Mouse (Mus musculus) spleen, adult 2 months (tissue): ENCODE results near the gene Nup98.

ENCODE experiments used
- CTCF ChIP-seq: fragments of 200-500 bp; IDR thresholded peaks from 2 replicates; pipeline ENCODE4 v1.5.1; 2011; ENCODE audit warnings: mild to moderate bottlenecking, inconsistent platforms; ENCODE audit not compliant: insufficient read depth, insufficient read length, insufficient replicate concordance; ENCODE audit errors: extremely low read depth
- POLR2A ChIP-seq: fragments of 200-500 bp; IDR thresholded peaks from 2 replicates; pipeline ENCODE4 v1.6.1; 2011; ENCODE audit warnings: low read depth, low read length, inconsistent platforms

GRCm38 (mm10) chr7:102250631-102251214 is 40.7 kb upstream of the Nup98 start:
- TF ChIP-seq CTCF, result peak; percentile 22; the same call in 1 of the 2 replicates
- peak; percentile 14; the same call in 1 of the 2 replicates for TF ChIP-seq POLR2A
